In genomic region chr5:75253349-75253748, GRCm38 (mm10) we compare ENCODE assay signal across 23 mouse cellular contexts.
DNase-seq lines count a peak whose midpoint lies in the region; TF ChIP-seq lines count a peak whose summit lies in the region.
"Had no signal": no experiment of that assay in that cellular context is flagged by ENCODE, and none has a peak within 500 bp of the region (broad histone marks: within the 10 kb centered on the region; RNA-seq: fewer than 3 reads in every experiment).

No protein-coding gene starts in this region.

- TF ChIP-seq EP300 in heart, adult 2 months (IDR thresholded peaks at IDR 0.05; ENCODE audit: insufficient read depth, low read depth, low read length), result no peak

- H3K79me2 ChIP-seq in heart, adult 2 months (replicated peaks; ENCODE audit: control insufficient read depth, insufficient read depth, low read length), result no peaks in the 10 kb centered on the region

- H3K36me3 ChIP-seq in heart, adult 2 months (ENCODE audit: control insufficient read depth, insufficient read depth, low read length), result no peaks in the 10 kb centered on the region
- H3K36me3 ChIP-seq: G1E; heart, embryonic 10.5 days; hindbrain, embryonic 13.5 days; limb, embryonic 13.5 days; stomach, embryonic 15.5 days had no signal

- H3K27me3 ChIP-seq in heart, adult 2 months (ENCODE audit: control insufficient read depth, insufficient read depth, low read length), result no peaks in the 10 kb centered on the region
- H3K27me3 ChIP-seq: hindbrain, embryonic 13.5 days; limb, embryonic 13.5 days; stomach, embryonic 15.5 days had no signal

- H3K4me1 ChIP-seq in heart, adult 2 months (ENCODE audit: control insufficient read depth, insufficient read depth, low read length), result no peaks in the 10 kb centered on the region
- H3K4me1 ChIP-seq: heart, embryonic 10.5 days; hindbrain, embryonic 13.5 days; limb, embryonic 13.5 days; stomach, embryonic 15.5 days had no signal

- no peak for TF ChIP-seq CTCF in heart, adult 2 months (IDR thresholded peaks at IDR 0.05)

- 50% methylated on average over 7 of the region's 7 CpGs for WGBS in heart, adult 2 months

- DNase-seq in adrenal gland, postnatal 14 days, result peak; percentile 46
- DNase-seq in adrenal gland, adult 2 months, result no peak
- DNase-seq in heart, adult 11 months, result peak; percentile 70
- no peak for DNase-seq in heart, adult 2 months
- DNase-seq in left cerebral cortex, postnatal 4 days, result peak; percentile 41
- no peak for DNase-seq in left cerebral cortex, adult 8-10 months (ENCODE audit: low spot score in 2 of 2)
- peak; percentile 46 for DNase-seq in testis, postnatal 10 days (ENCODE audit: low spot score)
- no peak for DNase-seq in testis, postnatal 14 days (ENCODE audit: low spot score)
- DNase-seq: cerebellum, adult 9-11 months; gastrocnemius, adult 2 months; heart, postnatal 36 days; kidney, adult 11 months; lung, adult 18-20 months; midbrain, embryonic 14.5 days; thymus, adult 2 months; thymus, postnatal 36 days had no signal

- H3K4me3 ChIP-seq in heart, adult 2 months, result no peak overlapping the region
- H3K4me3 ChIP-seq: erythroblast, embryonic 14.5 days; gastrocnemius, adult 2 months; heart, embryonic 10.5 days; hindbrain, embryonic 13.5 days; limb, embryonic 13.5 days; stomach, embryonic 15.5 days had no signal

- H3K27ac ChIP-seq in heart, adult 2 months, result no peak overlapping the region
- H3K27ac ChIP-seq: gastrocnemius, adult 2 months; heart, embryonic 10.5 days; hindbrain, embryonic 13.5 days; limb, embryonic 13.5 days; macrophage; stomach, embryonic 15.5 days had no signal

- no peak overlapping the region for H3K9ac ChIP-seq in heart, adult 2 months (ENCODE audit: low read depth, low read length)
- H3K9ac ChIP-seq: hindbrain, embryonic 13.5 days; limb, embryonic 13.5 days; stomach, embryonic 15.5 days had no signal

- no peak for TF ChIP-seq POLR2A in heart, adult 2 months (IDR thresholded peaks at IDR 0.05; ENCODE audit: insufficient read depth, low read depth, low read length)

- intact Hi-C loops in heart, adult 2 months (cut with DNase I), result no loop called here
- intact Hi-C loops in left cerebral cortex, postnatal 4 days (cut with DNase I), result no loop called here

Comparison
In these comparisons a context has a peak if more than half of its experiments do, and no peak if none do; other contexts are left out.
1. DNase-seq: peak in adrenal gland, postnatal 14 days (single experiment), heart, adult 11 months (single experiment), left cerebral cortex, postnatal 4 days (single experiment) and testis, postnatal 10 days (single experiment); none in adrenal gland, adult 2 months (single experiment), heart, adult 2 months (0 of 2), left cerebral cortex, adult 8-10 months (0 of 2) and testis, postnatal 14 days (single experiment).